Comparison of ENCODE assay signal across 8 mouse cellular contexts in the genomic region with DNA sequence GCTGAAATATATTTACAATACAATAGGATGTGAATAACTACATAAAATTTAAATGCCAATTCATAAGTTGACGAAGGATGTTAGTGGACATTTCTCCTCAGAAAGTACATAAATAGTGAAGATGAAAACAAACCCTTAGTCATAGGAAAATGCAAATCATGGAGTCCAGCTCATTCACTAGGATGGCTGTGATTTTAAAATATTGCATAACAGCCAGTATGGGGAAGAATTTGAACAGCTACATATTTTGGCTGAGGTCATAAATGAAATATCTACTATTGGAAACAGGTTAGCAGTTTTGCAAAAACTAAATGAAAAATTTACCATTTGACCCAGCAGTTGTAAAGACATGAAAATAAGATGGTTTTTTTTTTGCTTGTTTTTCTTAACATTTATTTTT. TPM values are rescaled to one million over a fixed set of nuclear protein-coding genes. Genes with fewer than 3 reads are reported as not detected.
A peak's percentile ranks its signal among the peaks of the same experiment; 100 is the strongest.
DNase-seq lines count a peak whose midpoint lies in the region; ATAC-seq and TF ChIP-seq lines count a peak whose summit lies in the region.

No protein-coding gene starts in this region.

- no peaks in the 10 kb centered on the region for H3K27me3 ChIP-seq in kidney, postnatal 0 days (ENCODE audit: insufficient read depth, low read length)
- H3K27me3 ChIP-seq in embryonic facial prominence, embryonic 11.5 days (ENCODE audit: control insufficient read depth, insufficient read depth, low read length), result no peaks in the 10 kb centered on the region
- H3K27me3 ChIP-seq in intestine, embryonic 15.5 days (replicated peaks), result no peaks in the 10 kb centered on the region
- H3K27me3 ChIP-seq in neural tube, embryonic 12.5 days (replicated peaks), result no peaks in the 10 kb centered on the region

- peak overlapping the region; percentile 50 for H3K4me3 ChIP-seq in kidney, postnatal 0 days (replicated peaks; ENCODE audit: low read depth, low read length)
- peak overlapping the region; percentile 56 for H3K4me3 ChIP-seq in embryonic facial prominence, embryonic 11.5 days (ENCODE audit: low read depth, low read length)
- H3K4me3 ChIP-seq in intestine, embryonic 15.5 days (replicated peaks), result peak overlapping the region; percentile 43
- peak overlapping the region; percentile 47 for H3K4me3 ChIP-seq in neural tube, embryonic 12.5 days

- no peak overlapping the region for H3K27ac ChIP-seq in kidney, postnatal 0 days
- H3K27ac ChIP-seq in embryonic facial prominence, embryonic 11.5 days (replicated peaks; ENCODE audit: low read depth, low read length), result no peak overlapping the region
- no peak overlapping the region for H3K27ac ChIP-seq in intestine, embryonic 15.5 days
- H3K27ac ChIP-seq in neural tube, embryonic 12.5 days, result no peak overlapping the region

- H3K9me3 ChIP-seq in kidney, postnatal 0 days (replicated peaks; ENCODE audit: low read length), result no peaks in the 10 kb centered on the region
- H3K9me3 ChIP-seq in embryonic facial prominence, embryonic 11.5 days (replicated peaks; ENCODE audit: control insufficient read depth, low read length), result no peaks in the 10 kb centered on the region
- no peaks in the 10 kb centered on the region for H3K9me3 ChIP-seq in intestine, embryonic 15.5 days
- H3K9me3 ChIP-seq in neural tube, embryonic 12.5 days, result no peaks in the 10 kb centered on the region

- peak overlapping the region; percentile 73 for H3K4me2 ChIP-seq in kidney, postnatal 0 days (ENCODE audit: low read length)
- peak overlapping the region; percentile 39 for H3K4me2 ChIP-seq in embryonic facial prominence, embryonic 11.5 days (ENCODE audit: low read depth, low read length)
- peak overlapping the region; percentile 55 for H3K4me2 ChIP-seq in intestine, embryonic 15.5 days (replicated peaks)
- H3K4me2 ChIP-seq in neural tube, embryonic 12.5 days (replicated peaks), result peak overlapping the region; percentile 59

- 26% methylated on average over 1 of the region's 1 CpGs for WGBS in kidney, postnatal 0 days
- WGBS in embryonic facial prominence, embryonic 11.5 days, result 40% methylated on average over 1 of the region's 1 CpGs
- WGBS in intestine, embryonic 15.5 days, result 38% methylated on average over 1 of the region's 1 CpGs
- 32% methylated on average over 1 of the region's 1 CpGs for WGBS in neural tube, embryonic 12.5 days

- no peak for ATAC-seq in kidney, postnatal 0 days (replicated peaks; ENCODE audit: low FRiP score, low read depth)
- no peak for ATAC-seq in embryonic facial prominence, embryonic 11.5 days (replicated peaks; ENCODE audit: insufficient number of reproducible peaks, low FRiP score, low TSS enrichment, low read depth)
- ATAC-seq in intestine, embryonic 15.5 days, result no peak
- no peak for ATAC-seq in neural tube, embryonic 12.5 days (ENCODE audit: low FRiP score, low read depth)

- H3K9ac ChIP-seq in kidney, postnatal 0 days (ENCODE audit: low read depth, low read length), result peak overlapping the region; percentile 75
- H3K9ac ChIP-seq in embryonic facial prominence, embryonic 11.5 days (replicated peaks; ENCODE audit: low read length), result no peak overlapping the region
- no peak overlapping the region for H3K9ac ChIP-seq in intestine, embryonic 15.5 days
- no peak overlapping the region for H3K9ac ChIP-seq in neural tube, embryonic 12.5 days

- intact Hi-C loops in gastrocnemius, postnatal 36 days (cut with DNase I), result no loop called here

- no peaks in the 10 kb centered on the region for H3K36me3 ChIP-seq in kidney, postnatal 0 days (ENCODE audit: insufficient read depth, low read length)
- H3K36me3 ChIP-seq in embryonic facial prominence, embryonic 11.5 days (replicated peaks; ENCODE audit: control insufficient read depth, insufficient read depth, low read depth, low read length), result no peaks in the 10 kb centered on the region
- H3K36me3 ChIP-seq in intestine, embryonic 15.5 days, result no peaks in the 10 kb centered on the region
- no peaks in the 10 kb centered on the region for H3K36me3 ChIP-seq in neural tube, embryonic 12.5 days

- no peak for DNase-seq in kidney, postnatal 0 days (ENCODE audit: low spot score)
- no peak for DNase-seq in kidney, adult 8-10 months
- no peak for DNase-seq in embryonic facial prominence, embryonic 11.5 days (ENCODE audit: low spot score)
- DNase-seq in gastrocnemius, adult 18-20 months (ENCODE audit: low spot score), result no peak
- no peak for DNase-seq in adrenal gland, postnatal 4 days (ENCODE audit: low spot score in 2 of 2)
- DNase-seq in gastrocnemius, postnatal 36 days, result no peak

- no peaks in the 10 kb centered on the region for H3K4me1 ChIP-seq in kidney, postnatal 0 days (replicated peaks; ENCODE audit: insufficient read depth, low read length)
- no peaks in the 10 kb centered on the region for H3K4me1 ChIP-seq in embryonic facial prominence, embryonic 11.5 days (ENCODE audit: control insufficient read depth, insufficient read depth, low read length)
- H3K4me1 ChIP-seq in intestine, embryonic 15.5 days (replicated peaks), result no peaks in the 10 kb centered on the region
- H3K4me1 ChIP-seq in neural tube, embryonic 12.5 days, result no peaks in the 10 kb centered on the region

- TF ChIP-seq CTCF in kidney, postnatal 0 days (IDR thresholded peaks at IDR 0.05; ENCODE audit: low read depth), result no peak

RNA-seq across cellular contexts. Expression of gene Lrif1, which starts 0.6 kb away (rescaled TPM):
- 17.8 and 20.2 TPM in 2 replicates for polyA plus RNA-seq in kidney, postnatal 0 days (2015; fragmentation: Nextera tagmentation; extraction: Ambion mirVana)
- 18.6 and 26.4 TPM in 2 replicates for polyA plus RNA-seq in embryonic facial prominence, embryonic 11.5 days (2014; fragmentation: Nextera tagmentation; extraction: Ambion mirVana)
- 10.8 and 14.1 TPM in 2 replicates for polyA plus RNA-seq in intestine, embryonic 15.5 days (2015; fragmentation: Nextera tagmentation; extraction: Ambion mirVana)
- polyA plus RNA-seq in neural tube, embryonic 12.5 days (2016; fragmentation: Nextera tagmentation; extraction: Ambion mirVana), result 16.6 and 21.7 TPM in 2 replicates
- 10 to 100 TPM in 1 of 2 experiments, 1 to 10 TPM in 1; 9.4 to 10.8 TPM for total RNA-seq in gastrocnemius, adult 18-20 months (2021)
- 10 to 100 TPM; 33.4 to 35.6 TPM for total RNA-seq in adrenal gland, postnatal 4 days (2021)
- total RNA-seq in gastrocnemius, postnatal 36 days (2021), result 1 to 10 TPM; 6.7 to 8.7 TPM
